Mouse (Mus musculus) mouse embryonic stem cell (cell line): ENCODE results near the gene Ccnk.

Experiments used
- in situ Hi-C, 2 experiments: fragments of 300-500 bp; cut with MboI; formaldehyde crosslinking; loops; 1 replicate in 1 of 2; 3 replicates in 1 of 2; pipeline ENCODE4 v1.14.3; 2019 to 2020; ENCODE audit warnings: low sequenced_read_pairs in 2 of 2, low pct_unique_long_range_greater_than_20kb in 1 of 2, mixed read lengths in 1 of 2; ENCODE audit not compliant: unreplicated experiment in 1 of 2

The Ccnk gene

GRCm38 (mm10) chr12:108216611-108217370 lies 37.4 kb downstream of the Ccnk start:
- in situ Hi-C loops: loop anchor here in 1 of 2 experiments (5.0 kb wide), 1 partner anchor 81 kb away; no protein-coding TSS in a partner anchor

DNA sequence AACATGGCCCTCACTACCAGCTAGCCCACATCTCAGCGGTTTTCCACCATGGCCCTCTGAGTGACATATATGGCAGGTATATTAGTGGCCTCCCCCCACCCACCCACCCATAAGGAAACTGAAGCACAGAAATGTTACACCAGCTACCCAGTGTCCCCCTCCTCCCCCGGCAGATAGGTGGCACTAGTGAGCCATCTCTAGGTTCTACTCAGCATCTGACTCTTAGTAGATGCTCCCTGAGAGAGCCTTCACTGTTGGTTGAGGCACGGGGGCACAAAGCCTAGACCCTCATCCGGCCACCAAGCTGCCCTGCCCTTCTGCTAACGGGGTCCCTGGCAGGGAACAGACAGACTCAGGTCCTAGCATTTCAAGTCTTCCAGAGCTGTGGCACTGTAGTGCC lies 38.2 kb downstream of the Ccnk start:
- in situ Hi-C loops: loop anchor here in 1 of 2 experiments (5.0 kb wide), 1 partner anchor 80 kb away; no protein-coding TSS in a partner anchor

- in situ Hi-C loops: loop anchor here in 1 of 2 experiments (5.0 kb wide), 1 partner anchor 78 kb away; no protein-coding TSS in a partner anchor
Observed at GRCm38 (mm10) chr12:108219163-108219562, 39.8 kb downstream of the Ccnk start.

DNA sequence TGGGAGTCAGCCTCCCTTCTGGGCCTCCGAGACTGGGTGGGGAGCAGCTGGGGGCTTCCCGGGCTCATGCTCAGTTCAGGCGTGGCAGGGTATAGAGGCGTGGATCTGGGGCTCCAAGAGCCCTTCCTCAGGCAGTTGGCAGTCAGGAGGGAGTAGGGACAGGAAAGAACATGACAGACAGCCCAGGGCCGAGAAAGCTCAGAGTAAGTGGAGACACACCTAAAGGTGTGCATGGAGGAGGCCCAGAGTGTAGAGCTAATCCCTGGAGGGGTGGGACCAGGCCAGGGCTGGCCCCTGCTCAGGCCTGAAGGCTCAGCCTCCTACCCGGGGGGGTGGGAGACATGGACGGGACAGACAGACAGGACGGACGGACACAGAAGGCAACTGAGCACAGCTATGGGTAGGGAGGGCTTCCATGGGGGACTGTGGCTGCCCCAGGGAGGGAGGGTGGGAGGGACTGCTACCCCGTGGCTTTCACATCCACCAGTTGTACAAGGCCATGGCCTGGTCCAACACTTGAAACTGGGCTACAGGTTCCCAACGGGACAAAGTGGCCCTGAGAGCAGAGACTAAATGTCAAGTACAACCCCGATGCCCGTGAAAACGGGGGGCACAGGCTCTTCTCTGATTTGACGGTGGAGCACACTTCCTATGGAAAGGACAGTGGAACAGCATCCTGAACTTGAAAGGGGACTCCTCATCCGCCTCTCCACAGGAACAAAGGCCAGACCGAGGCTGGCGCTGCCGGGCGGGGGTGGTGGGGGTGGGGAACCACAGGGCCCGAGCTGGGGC lies 40.6 kb downstream of the Ccnk start:
- in situ Hi-C loops: loop anchor here in 1 of 2 experiments (5.0 kb wide), 1 partner anchor 77 kb away; no protein-coding TSS in a partner anchor

DNA sequence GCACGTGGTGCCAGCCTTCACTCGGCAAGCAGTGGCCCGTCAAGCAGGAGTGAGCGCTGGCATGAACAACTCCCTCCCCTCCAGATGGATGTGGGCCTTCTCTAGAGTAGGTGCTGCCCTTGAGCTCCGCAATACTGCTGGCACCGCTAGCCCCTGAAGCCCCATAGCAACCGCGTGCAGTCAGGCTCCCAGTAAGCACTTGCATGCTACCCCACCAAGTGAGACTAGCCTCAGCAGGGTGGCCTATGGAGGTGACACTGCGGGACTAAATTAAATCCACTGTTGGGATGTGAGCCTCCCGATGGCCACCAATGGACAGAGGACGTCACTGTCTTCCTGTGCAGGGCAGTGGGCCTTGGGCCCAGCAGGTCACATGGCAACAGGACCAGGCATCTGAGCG lies 41.2 kb downstream of the Ccnk start:
- in situ Hi-C loops: no loop called here

DNA sequence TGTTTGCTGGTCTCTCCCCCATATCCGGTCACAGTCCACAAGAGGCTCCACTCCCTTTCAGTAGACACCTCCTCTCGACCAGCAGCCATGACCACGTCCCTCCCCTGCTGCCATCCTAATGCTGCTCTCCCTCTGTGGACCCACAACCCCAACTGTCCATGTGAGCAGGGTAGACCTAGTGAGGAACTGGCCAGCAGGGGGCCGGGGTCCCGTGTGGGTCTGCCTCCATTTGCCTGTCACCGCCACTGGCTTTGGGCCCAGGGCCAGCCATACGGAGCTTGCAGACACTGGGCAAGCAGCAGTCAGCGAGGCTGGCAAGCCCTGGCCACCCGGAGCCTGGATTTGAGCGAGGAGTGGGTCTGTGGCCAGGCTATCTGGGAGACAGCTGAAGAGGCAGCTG lies 41.8 kb downstream of the Ccnk start:
- in situ Hi-C loops: no loop called here

- in situ Hi-C loops: no loop called here
Observed at GRCm38 (mm10) chr12:108221712-108222111, 42.3 kb downstream of the Ccnk start.

DNA sequence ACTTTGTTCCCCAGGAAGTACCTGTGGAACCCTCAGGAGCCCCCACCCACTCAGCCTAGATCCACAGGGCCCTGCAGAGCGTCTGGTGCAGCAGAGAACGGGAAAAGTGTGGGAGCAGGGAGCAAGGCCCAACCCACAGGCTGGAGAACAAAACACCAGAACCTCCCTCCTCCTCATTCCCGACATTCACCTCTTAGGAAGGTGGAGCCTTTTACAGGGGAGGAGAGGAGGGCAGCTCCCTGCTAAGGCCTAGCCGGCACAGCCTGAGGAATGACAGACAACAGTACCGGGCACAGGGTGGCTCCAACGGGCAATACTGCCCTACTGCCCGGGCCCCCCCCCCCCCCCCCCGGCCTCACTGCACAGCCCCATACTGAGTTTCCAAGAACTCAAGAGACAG lies 44.0 kb downstream of the Ccnk start:
- in situ Hi-C loops: no loop called here

- in situ Hi-C loops: no loop called here
Observed at GRCm38 (mm10) chr12:108225781-108226180, 46.4 kb downstream of the Ccnk start.

GRCm38 (mm10) chr12:108226216-108226615 lies 46.8 kb downstream of the Ccnk start:
- in situ Hi-C loops: no loop called here

GRCm38 (mm10) chr12:108226941-108227340 lies 47.6 kb downstream of the Ccnk start:
- in situ Hi-C loops: no loop called here

DNA sequence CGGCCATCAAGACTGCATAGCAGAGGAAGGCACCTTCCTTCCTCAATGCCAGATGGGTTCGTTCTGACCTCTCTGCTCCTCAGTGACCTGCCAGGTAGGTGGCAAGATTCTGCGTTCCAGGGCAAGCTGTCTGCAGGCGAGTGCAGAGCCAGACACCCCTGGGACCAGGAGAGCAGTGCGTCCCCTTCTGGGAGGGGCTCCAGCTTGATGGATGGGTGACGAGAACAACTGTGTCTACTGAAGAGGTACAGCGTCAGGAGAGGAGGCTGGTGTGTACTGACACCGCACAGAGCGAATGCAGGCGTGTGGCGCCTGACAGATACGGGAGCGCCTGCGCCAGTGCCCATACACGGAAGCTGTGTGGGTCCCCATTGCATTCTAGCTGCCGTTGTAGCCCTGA lies 48.1 kb downstream of the Ccnk start:
- in situ Hi-C loops: no loop called here

- in situ Hi-C loops: no loop called here
Observed at GRCm38 (mm10) chr12:108230077-108230476, 50.7 kb downstream of the Ccnk start.

DNA sequence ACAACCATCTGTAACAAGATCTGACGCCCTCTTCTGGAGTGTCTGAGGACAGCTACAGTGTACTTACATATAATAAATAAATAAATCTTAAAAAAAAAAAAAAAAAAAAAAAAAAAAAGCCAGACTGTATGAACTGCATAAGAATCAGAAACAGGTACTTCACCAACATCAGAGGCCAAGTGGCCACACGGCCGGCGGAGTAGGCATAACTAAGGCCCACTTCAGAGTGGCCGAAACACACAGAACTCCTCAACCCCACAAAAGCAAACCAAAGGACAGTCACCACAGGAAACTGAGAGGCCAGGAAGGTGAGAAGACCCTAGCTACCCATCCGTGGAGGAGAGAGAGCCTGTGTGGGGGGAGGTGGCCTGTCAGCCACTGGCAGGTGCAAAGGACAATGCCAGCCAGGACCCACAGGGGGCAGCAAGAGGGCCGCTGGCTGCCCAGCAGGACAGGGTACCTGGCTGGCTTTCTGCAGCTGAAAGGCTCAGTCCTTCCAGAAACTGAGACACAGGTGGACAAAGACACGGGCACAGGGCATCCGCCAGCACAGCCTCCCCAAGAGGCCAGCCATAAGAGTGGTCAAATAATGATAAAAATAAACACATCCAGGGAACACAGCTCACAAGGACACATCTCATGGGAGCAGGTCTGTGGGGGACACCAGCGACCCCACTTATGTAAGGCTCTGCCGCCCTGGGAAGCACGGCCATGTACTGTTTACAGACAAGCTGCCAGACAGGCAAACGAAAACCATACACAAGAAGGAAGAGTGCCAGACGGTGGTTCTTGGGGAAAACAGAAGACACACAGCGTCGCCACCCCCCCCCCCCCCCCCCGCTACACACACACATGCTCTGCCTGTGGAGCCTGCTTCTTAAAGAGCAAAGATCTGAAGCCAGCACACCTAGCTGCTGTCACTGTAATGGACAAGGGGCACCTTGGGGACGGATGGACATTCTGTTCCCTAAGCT lies 51.7 kb downstream of the Ccnk start:
- in situ Hi-C loops: no loop called here

- in situ Hi-C loops: no loop called here
Observed at GRCm38 (mm10) chr12:108231901-108232300, 52.5 kb downstream of the Ccnk start.

- in situ Hi-C loops: no loop called here
Observed at GRCm38 (mm10) chr12:108233736-108234135, 54.4 kb downstream of the Ccnk start.

GRCm38 (mm10) chr12:108234832-108235602 lies 55.6 kb downstream of the Ccnk start:
- in situ Hi-C loops: no loop called here
